8 mouse cellular contexts compared by ENCODE assay signal in genomic region chr11:88528522-88529101, GRCm38 (mm10).
A peak's percentile ranks its signal among the peaks of the same experiment; 100 is the strongest.
DNase-seq lines count a peak whose midpoint lies in the region; ATAC-seq and TF ChIP-seq lines count a peak whose summit lies in the region.

No protein-coding gene starts in this region.

- H3K4me1 ChIP-seq in spleen, adult 2 months (ENCODE audit: control insufficient read depth, insufficient read depth, insufficient read length): peaks cover 38% of the 10 kb centered on the region; the same call in 1 of the 2 replicates
- H3K4me1 ChIP-seq in neural tube, embryonic 15.5 days: peaks cover 60% of the 10 kb centered on the region

- H3K27me3 ChIP-seq in spleen, adult 2 months (ENCODE audit: control insufficient read depth, insufficient read depth, low read length): no peaks in the 10 kb centered on the region
- no peaks in the 10 kb centered on the region for H3K27me3 ChIP-seq in neural tube, embryonic 15.5 days (replicated peaks)

- no peaks in the 10 kb centered on the region for H3K9me3 ChIP-seq in neural tube, embryonic 15.5 days (replicated peaks)

- H3K9ac ChIP-seq in neural tube, embryonic 15.5 days (replicated peaks): no peak overlapping the region

- H3K27ac ChIP-seq in spleen, adult 2 months (ENCODE audit: insufficient read depth, low read length): peak overlapping the region; percentile 50
- H3K27ac ChIP-seq in neural tube, embryonic 15.5 days (replicated peaks): peak overlapping the region; percentile 57

- no peak for TF ChIP-seq POLR2A in spleen, adult 2 months (IDR thresholded peaks at IDR 0.05; ENCODE audit: low read depth, low read length)

- no peak for ATAC-seq in neural tube, embryonic 15.5 days (ENCODE audit: low FRiP score)

- 19% methylated on average over 8 of the region's 8 CpGs for WGBS in spleen, adult 2 months
- 32% methylated on average over 8 of the region's 8 CpGs for WGBS in neural tube, embryonic 15.5 days

- TF ChIP-seq CTCF in spleen, adult 2 months (IDR thresholded peaks at IDR 0.05; ENCODE audit: extremely low read depth, insufficient read depth, insufficient read length, insufficient replicate concordance): no peak

- no peak for DNase-seq in spleen, adult 2 months (ENCODE audit: low read depth in 1 of 2, low spot score in 2 of 2)
- no peak for DNase-seq in spleen, postnatal 10 days (ENCODE audit: low spot score in 2 of 2)
- peak; percentile 44 for DNase-seq in heart, postnatal 25 days (ENCODE audit: low spot score)
- DNase-seq in kidney, postnatal 4 days: peak; percentile 76 to 83
- no peak for DNase-seq in thymus, postnatal 36 days
- DNase-seq in MN1 (ENCODE audit: low spot score): no peak
- no peak for DNase-seq in frontal cortex, postnatal 10 days (ENCODE audit: low spot score in 2 of 2)

- H3K36me3 ChIP-seq in spleen, adult 2 months (ENCODE audit: control insufficient read depth, insufficient read depth, low read length): no peaks in the 10 kb centered on the region
- no peaks in the 10 kb centered on the region for H3K36me3 ChIP-seq in neural tube, embryonic 15.5 days

- H3K4me2 ChIP-seq in neural tube, embryonic 15.5 days: no peak overlapping the region

- no peak overlapping the region for H3K4me3 ChIP-seq in spleen, adult 2 months (ENCODE audit: extremely low read depth, insufficient read depth, insufficient read length)
- H3K4me3 ChIP-seq in neural tube, embryonic 15.5 days (replicated peaks): no peak overlapping the region

- intact Hi-C loops in heart, postnatal 25 days (cut with DNase I): loop anchor here (2.0 kb wide), 1 partner anchor 24 kb away; no protein-coding TSS in a partner anchor

Comparison
In these comparisons a context has a peak if more than half of its experiments do, and no peak if none do; other contexts are left out.
1. DNase-seq: peak in heart, postnatal 25 days (single experiment) and kidney, postnatal 4 days (2 of 2); none in spleen, adult 2 months (0 of 2), spleen, postnatal 10 days (0 of 2), thymus, postnatal 36 days (0 of 2), MN1 (single experiment) and frontal cortex, postnatal 10 days (0 of 2).